Mouse (Mus musculus): ENCODE measurements around the gene Daxx. TPM values are rescaled to one million over a fixed set of nuclear protein-coding genes. Genes with fewer than 3 reads are reported as not detected.
"Not testable (repeated sequence)": the region's sequence is repeated elsewhere in the genome, so short reads cannot be mapped to it uniquely, and the experiment has no call there.

The Daxx gene
- polyA plus RNA-seq, 1 experiment from 2014 or later = 37.1 TPM

- ATAC-seq = peak; percentile 88
- under 1% methylated on average over 36 of the region's 36 CpGs for WGBS (ENCODE audit: insufficient replicate concordance)
- H3K9ac ChIP-seq = peak within 1 kb of the TSS; percentile 93
Measured at GRCm38 (mm10) chr17:33940206-33940805, 31.1 kb downstream of the Daxx start, which contains the start of the genes Pfdn6 and Wdr46. TSS of gene Pfdn6 (minus strand) at chr17:33940343. TSS of gene Wdr46 (plus strand) at chr17:33940660.

GRCm38 (mm10) chr17:33940981-33941380 lies 31.8 kb downstream of the Daxx start:
- peaks cover 33% of the 10 kb centered on the region for H3K4me1 ChIP-seq
- ATAC-seq = peak; percentile 3; the same call in 1 of the 2 replicates
- H3K9me3 ChIP-seq (replicated peaks) = no peaks in the 10 kb centered on the region
- H3K27ac ChIP-seq = peak overlapping the region; percentile 77
- peaks cover 70% of the 10 kb centered on the region for H3K36me3 ChIP-seq
- H3K4me2 ChIP-seq = peak overlapping the region; percentile 98
- no peaks in the 10 kb centered on the region for H3K27me3 ChIP-seq (replicated peaks)
- WGBS (ENCODE audit: insufficient replicate concordance) = 1% methylated on average over 26 of the region's 26 CpGs
- peak overlapping the region; percentile 93 for H3K9ac ChIP-seq
- peak overlapping the region; percentile 91 for H3K4me3 ChIP-seq

More at GRCm38 (mm10) chr17:33940206-33940805, 31.1 kb downstream of the Daxx start, which contains the start of the genes Pfdn6 and Wdr46:
- H3K27ac ChIP-seq = peak within 1 kb of the TSS; percentile 77
- H3K27me3 ChIP-seq (replicated peaks) = no peaks in the 10 kb centered on the region
- H3K36me3 ChIP-seq = peaks cover 70% of the 10 kb centered on the region
- H3K4me3 ChIP-seq = peak within 1 kb of the TSS; percentile 91
- H3K4me1 ChIP-seq = peaks cover 38% of the 10 kb centered on the region
- H3K9me3 ChIP-seq (replicated peaks) = no peaks in the 10 kb centered on the region
- H3K4me2 ChIP-seq = peak within 1 kb of the TSS; percentile 98

GRCm38 (mm10) chr17:33941381-33941780 lies 32.2 kb downstream of the Daxx start:
- 36% methylated on average over 19 of the region's 19 CpGs for WGBS (ENCODE audit: insufficient replicate concordance)
- peaks cover 33% of the 10 kb centered on the region for H3K4me1 ChIP-seq
- H3K27me3 ChIP-seq (replicated peaks) = no peaks in the 10 kb centered on the region
- no peak for ATAC-seq
- H3K36me3 ChIP-seq = peaks cover 71% of the 10 kb centered on the region
- H3K27ac ChIP-seq = peak overlapping the region; percentile 77; the same call in 1 of the 2 replicates
- peak overlapping the region; percentile 91 for H3K4me3 ChIP-seq
- no peaks in the 10 kb centered on the region for H3K9me3 ChIP-seq (replicated peaks)
- peak overlapping the region; percentile 98 for H3K4me2 ChIP-seq
- H3K9ac ChIP-seq = peak overlapping the region; percentile 93

GRCm38 (mm10) chr17:33943454-33943853 lies 34.2 kb downstream of the Daxx start:
- Histone ChIP-seq H3K27me3 (replicated peaks) (no peaks in the 10 kb centered on the region), H3K9ac (no peak overlapping the region), H3K36me3 (peaks cover 72% of the 10 kb centered on the region), H3K27ac (no peak overlapping the region), H3K4me3 (no peak overlapping the region), H3K4me2 (no peak overlapping the region), H3K9me3 (replicated peaks) (no peaks in the 10 kb centered on the region), H3K4me1 (peaks cover 30% of the 10 kb centered on the region)
- 88% methylated on average over 15 of the region's 15 CpGs for WGBS (ENCODE audit: insufficient replicate concordance)
- ATAC-seq = no peak

DNA sequence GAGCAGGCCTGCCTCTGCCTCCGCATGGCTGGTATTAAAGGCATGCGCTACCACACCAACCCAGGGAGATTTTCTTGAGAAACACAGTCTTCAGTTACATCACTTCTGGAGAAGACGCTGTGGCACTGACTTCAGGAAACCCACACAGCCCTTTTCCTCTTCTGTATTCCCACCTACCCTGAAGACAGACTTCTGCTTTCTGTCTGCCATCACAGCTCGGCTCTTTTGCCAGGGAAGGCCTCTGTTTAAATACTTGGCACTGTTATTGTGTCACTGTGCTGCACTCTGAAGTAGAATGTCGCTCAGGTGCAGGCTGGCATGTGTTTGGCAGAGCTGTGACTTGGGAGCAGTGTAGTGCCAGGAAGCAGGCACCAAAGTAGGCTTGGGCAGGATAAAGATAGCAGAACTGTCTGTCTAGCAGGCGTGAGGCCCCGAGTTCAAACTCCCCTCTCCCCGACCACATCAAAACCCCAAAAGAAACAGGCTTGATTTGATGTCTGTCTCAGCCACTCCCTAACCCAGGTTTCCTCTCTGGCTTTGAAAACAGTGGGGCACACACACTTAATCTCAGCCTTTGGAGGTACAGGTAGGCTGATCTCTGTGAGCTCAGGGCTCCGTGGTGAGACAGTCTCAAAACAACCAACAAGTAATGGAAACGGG lies 38.3 kb downstream of the Daxx start:
- 64% methylated on average over 10 of the region's 10 CpGs for WGBS (ENCODE audit: insufficient replicate concordance)
- H3K27ac ChIP-seq = peak overlapping the region; percentile 12; the same call in 1 of the 2 replicates
- H3K9ac ChIP-seq = no peak overlapping the region
- no peaks in the 10 kb centered on the region for H3K9me3 ChIP-seq (replicated peaks)
- peaks cover 31% of the 10 kb centered on the region for H3K4me1 ChIP-seq
- ATAC-seq = no peak
- H3K4me3 ChIP-seq = no peak overlapping the region
- peaks cover 90% of the 10 kb centered on the region for H3K36me3 ChIP-seq
- no peaks in the 10 kb centered on the region for H3K27me3 ChIP-seq (replicated peaks)
- H3K4me2 ChIP-seq = no peak overlapping the region

GRCm38 (mm10) chr17:33948090-33948904 lies 39.1 kb downstream of the Daxx start:
- no peaks in the 10 kb centered on the region for H3K27me3 ChIP-seq (replicated peaks)
- no peak overlapping the region for H3K4me2 ChIP-seq
- peaks cover 38% of the 10 kb centered on the region for H3K4me1 ChIP-seq
- no peak for ATAC-seq
- no peak overlapping the region for H3K4me3 ChIP-seq
- WGBS (ENCODE audit: insufficient replicate concordance) = 77% methylated on average over 22 of the region's 22 CpGs
- no peak overlapping the region for H3K9ac ChIP-seq
- no peaks in the 10 kb centered on the region for H3K9me3 ChIP-seq (replicated peaks)
- no peak overlapping the region for H3K27ac ChIP-seq
- H3K36me3 ChIP-seq = peaks cover 90% of the 10 kb centered on the region

DNA sequence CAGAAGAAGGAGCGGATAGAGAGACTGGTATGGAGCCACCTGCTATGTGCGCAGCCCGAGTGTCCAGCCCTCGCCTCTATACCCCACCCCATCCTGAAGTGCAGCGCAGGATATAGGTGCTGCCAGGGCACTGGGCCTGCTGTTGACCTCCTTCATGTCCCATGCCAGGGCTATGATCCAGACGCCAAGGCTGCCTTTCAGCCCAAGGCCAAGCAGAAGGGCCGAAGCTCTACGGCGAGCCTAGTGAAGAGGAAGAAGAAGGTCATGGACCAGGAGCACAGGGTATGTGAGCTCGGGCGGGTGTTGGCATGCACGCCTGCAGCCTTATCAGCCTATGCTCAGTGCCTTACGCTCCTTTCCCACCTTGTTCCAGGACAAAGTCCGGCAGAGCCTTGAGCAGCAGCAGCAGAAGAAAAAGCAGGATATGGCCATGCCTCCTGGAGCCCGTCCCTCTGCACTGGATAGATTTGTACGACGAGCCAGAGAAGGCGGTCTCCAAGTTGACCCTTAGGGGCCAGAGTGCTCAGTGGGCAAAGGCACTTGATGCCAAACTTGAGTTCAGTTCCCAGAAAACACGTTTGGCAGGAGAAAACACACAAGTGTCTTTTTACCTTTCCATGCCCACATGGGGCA lies 39.8 kb downstream of the Daxx start:
- Histone ChIP-seq H3K4me3 (no peak overlapping the region), H3K27me3 (replicated peaks) (no peaks in the 10 kb centered on the region), H3K36me3 (peaks cover 90% of the 10 kb centered on the region), H3K27ac (no peak overlapping the region), H3K4me1 (peaks cover 46% of the 10 kb centered on the region), H3K9ac (no peak overlapping the region), H3K9me3 (replicated peaks) (no peaks in the 10 kb centered on the region), H3K4me2 (no peak overlapping the region)
- WGBS (ENCODE audit: insufficient replicate concordance) = 85% methylated on average over 19 of the region's 19 CpGs
- ATAC-seq = no peak

GRCm38 (mm10) chr17:33950131-33950625 lies 41.0 kb downstream of the Daxx start:
- Histone ChIP-seq H3K4me2 (peak overlapping the region; percentile 90), H3K4me3 (peak overlapping the region; percentile 80; the same call in 1 of the 2 replicates), H3K9me3 (replicated peaks) (no peaks in the 10 kb centered on the region), H3K4me1 (peaks cover 54% of the 10 kb centered on the region), H3K9ac (peak overlapping the region; percentile 84; the same call in 1 of the 2 replicates), H3K27me3 (replicated peaks) (no peaks in the 10 kb centered on the region), H3K36me3 (peaks cover 87% of the 10 kb centered on the region), H3K27ac (peak overlapping the region; percentile 92)
- WGBS (ENCODE audit: insufficient replicate concordance) = 69% methylated on average over 10 of the region's 10 CpGs
- no peak for ATAC-seq

DNA sequence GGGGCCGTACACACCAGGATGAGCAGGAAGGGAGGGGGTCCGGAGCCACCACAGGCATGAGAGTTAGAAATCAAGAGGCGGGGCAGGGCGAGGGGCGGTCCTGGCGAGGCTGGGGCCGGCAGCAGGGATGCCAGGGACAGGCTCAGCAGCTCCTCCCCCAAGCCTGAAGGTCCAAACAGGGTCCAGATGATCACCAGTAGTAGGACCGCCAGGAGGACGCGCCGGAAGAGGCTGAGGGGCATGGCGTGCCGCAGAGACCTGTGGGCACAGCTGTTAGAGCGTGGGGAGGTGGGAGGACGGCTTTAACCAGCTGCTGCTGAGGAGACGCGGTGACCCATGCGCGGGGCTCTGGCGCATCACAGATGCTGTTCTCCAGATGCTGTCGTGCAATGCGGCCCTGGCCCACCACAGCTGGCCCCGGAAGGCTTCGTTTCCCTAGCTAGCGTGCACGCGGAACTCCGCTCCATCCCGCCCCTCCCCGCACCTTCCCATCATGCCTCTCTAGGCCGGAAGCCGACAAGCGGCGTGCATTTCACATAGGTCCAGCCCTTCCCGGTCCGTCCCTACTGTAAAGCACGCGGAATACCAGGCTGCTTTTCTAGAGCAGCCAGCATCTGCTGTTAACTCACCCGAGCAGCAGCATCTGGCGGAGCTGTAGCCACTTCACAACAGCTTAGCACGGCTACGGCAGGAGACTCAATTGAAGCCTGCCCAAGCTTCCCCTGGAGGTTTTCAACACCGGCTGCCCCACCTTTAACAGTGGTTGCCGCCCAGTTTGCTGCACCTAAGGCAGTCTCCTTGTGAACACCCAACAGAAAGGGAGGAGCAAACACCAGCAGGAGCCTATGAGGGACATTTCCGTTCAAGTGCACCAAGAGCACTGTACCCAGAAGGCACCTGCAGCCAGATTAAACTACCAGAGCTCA lies 42.1 kb downstream of the Daxx start, which contains the start of gene B3galt4:
Gene B3galt4 (minus strand): TSS at position 468 of the 926 bp plus-strand sequence.
- H3K9me3 ChIP-seq (replicated peaks) = no peaks in the 10 kb centered on the region
- H3K27me3 ChIP-seq (replicated peaks) = no peaks in the 10 kb centered on the region
- H3K9ac ChIP-seq = peak within 1 kb of the TSS; percentile 84
- 1% methylated on average over 45 of the region's 45 CpGs for WGBS (ENCODE audit: insufficient replicate concordance)
- ATAC-seq = peak; percentile 78
- H3K36me3 ChIP-seq = peaks cover 76% of the 10 kb centered on the region
- H3K4me2 ChIP-seq = peak within 1 kb of the TSS; percentile 90
- H3K27ac ChIP-seq = peak within 1 kb of the TSS; percentile 92
- peaks cover 54% of the 10 kb centered on the region for H3K4me1 ChIP-seq
- H3K4me3 ChIP-seq = peak within 1 kb of the TSS; percentile 80

DNA sequence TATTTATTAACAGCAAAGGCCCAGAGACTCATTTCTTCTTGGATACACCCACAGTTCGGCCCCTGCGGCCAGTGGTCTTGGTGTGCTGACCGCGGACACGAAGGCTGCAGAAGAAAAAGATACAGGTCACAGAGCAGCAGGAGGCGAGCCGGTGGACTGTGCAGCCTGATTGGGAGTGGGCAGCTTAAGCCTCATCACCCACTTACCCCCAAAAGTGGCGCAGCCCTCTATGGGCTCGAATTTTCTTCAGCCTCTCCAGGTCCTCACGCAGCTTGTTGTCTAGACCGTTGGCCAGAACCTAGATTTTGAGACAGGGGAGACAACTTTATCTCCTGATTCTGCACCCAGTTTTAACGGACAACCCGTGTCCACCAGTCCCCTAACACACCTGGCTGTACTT lies 42.8 kb downstream of the Daxx start:
- WGBS (ENCODE audit: insufficient replicate concordance) = 48% methylated on average over 13 of the region's 13 CpGs
- H3K4me1 ChIP-seq = peaks cover 61% of the 10 kb centered on the region
- H3K27ac ChIP-seq = peak overlapping the region; percentile 92

More for the DNA sequence above, 42.8 kb downstream of the Daxx start:
- peak overlapping the region; percentile 90 for H3K4me2 ChIP-seq
- not testable (repeated sequence) for H3K9me3 ChIP-seq (replicated peaks); H3K27me3 ChIP-seq (replicated peaks); ATAC-seq
- H3K36me3 ChIP-seq = peaks cover 69% of the 10 kb centered on the region
- peak overlapping the region; percentile 84 for H3K9ac ChIP-seq
- peak overlapping the region; percentile 80 for H3K4me3 ChIP-seq

Data from liver, embryonic 12.5 days (tissue).